Mouse (Mus musculus) spleen, adult 2 months (tissue): ENCODE data around the gene Map4k3.

Experiments used
- CTCF ChIP-seq: fragments of 200-500 bp; IDR thresholded peaks from 2 replicates; pipeline ENCODE4 v1.5.1; 2011; ENCODE audit warnings: mild to moderate bottlenecking, inconsistent platforms; ENCODE audit not compliant: insufficient read depth, insufficient read length, insufficient replicate concordance; ENCODE audit errors: extremely low read depth
- POLR2A ChIP-seq: fragments of 200-500 bp; IDR thresholded peaks from 2 replicates; pipeline ENCODE4 v1.6.1; 2011; ENCODE audit warnings: low read depth, low read length, inconsistent platforms

DNA sequence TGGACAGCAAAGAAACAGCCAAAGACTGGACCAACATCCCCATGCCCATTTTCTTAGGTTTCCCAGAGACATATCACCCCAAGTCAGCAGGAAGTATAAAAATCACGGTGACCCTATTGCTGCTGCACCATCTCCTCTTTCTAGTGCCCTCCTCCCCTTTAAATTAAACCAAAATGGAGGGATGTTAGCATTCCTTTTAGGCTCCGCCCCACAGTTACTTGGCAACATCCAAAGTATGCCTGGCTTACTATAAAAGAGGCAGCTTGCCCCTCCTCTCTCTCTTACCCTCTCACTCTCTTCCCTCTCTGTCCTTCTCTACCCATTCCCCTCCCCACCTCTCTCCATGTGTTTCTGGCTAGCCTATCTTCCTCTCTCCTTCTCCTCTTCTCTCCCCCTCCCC lies 159.8 kb downstream of the Map4k3 start:
- TF ChIP-seq POLR2A: no peak
- no peak for TF ChIP-seq CTCF
